Mouse (Mus musculus) erythroblast, adult 5-6 weeks (primary cell): ENCODE measurements around the gene Hnrnpf. TPM values are rescaled to one million over a fixed set of nuclear protein-coding genes. Genes with fewer than 3 reads are reported as not detected.

Experiments used
- ATAC-seq: replicated peaks from 2 replicates; pipeline ENCODE4 v1.8.0; 2016; ENCODE audit warnings: moderate number of reproducible peaks, mild to moderate bottlenecking, moderate TSS enrichment, inconsistent platforms; ENCODE audit not compliant: poor library complexity, low FRiP score, severe bottlenecking
- total RNA-seq, 2 experiments: library from RNA; stranded (forward) in 1 of 2; stranded (reverse) in 1 of 2; fragments of 150-400 nt in 1 of 2; fragments of 200-764, 138-1000 nt in 1 of 2; gene quantifications; 2 replicates each; pipeline versions ENCODE4 v1.2.3 to v1.2.4; 2015 to 2017; ENCODE audit warnings: low replicate concordance in 2 of 2

Hnrnpf gene
- total RNA-seq, 2 experiments from 2014 or later, result 187 to 279 TPM

- no peak for ATAC-seq
Measured at GRCm38 (mm10) chr6:117890257-117890656, 9.9 kb upstream of the Hnrnpf start.

- no peak for ATAC-seq
Measured at GRCm38 (mm10) chr6:117891369-117892160, 8.6 kb upstream of the Hnrnpf start.

GRCm38 (mm10) chr6:117892386-117892785 lies 7.7 kb upstream of the Hnrnpf start:
- no peak for ATAC-seq

GRCm38 (mm10) chr6:117893435-117893834 lies 6.7 kb upstream of the Hnrnpf start:
- no peak for ATAC-seq

GRCm38 (mm10) chr6:117897800-117898199 lies 2.3 kb upstream of the Hnrnpf start:
- no peak for ATAC-seq

- no peak for ATAC-seq
Measured at GRCm38 (mm10) chr6:117901510-117902402, 1.6 kb downstream of the Hnrnpf start.

- ATAC-seq, result no peak
Measured at GRCm38 (mm10) chr6:117902556-117902955, 2.4 kb downstream of the Hnrnpf start.

GRCm38 (mm10) chr6:117903836-117904235 lies 3.7 kb downstream of the Hnrnpf start:
- no peak for ATAC-seq

- ATAC-seq, result no peak
Measured at GRCm38 (mm10) chr6:117905260-117905930, 5.3 kb downstream of the Hnrnpf start.

GRCm38 (mm10) chr6:117906015-117906531 lies 5.9 kb downstream of the Hnrnpf start:
- no peak for ATAC-seq

GRCm38 (mm10) chr6:117906590-117907271 lies 6.6 kb downstream of the Hnrnpf start:
- peak; percentile 88 for ATAC-seq

GRCm38 (mm10) chr6:117907301-117907978 lies 7.3 kb downstream of the Hnrnpf start:
- peak; percentile 77 for ATAC-seq

- ATAC-seq, result peak; percentile 23
Measured at GRCm38 (mm10) chr6:117907979-117908355, 7.8 kb downstream of the Hnrnpf start.

GRCm38 (mm10) chr6:117908424-117908900 lies 8.3 kb downstream of the Hnrnpf start:
- peak; percentile 52 for ATAC-seq

- no peak for ATAC-seq
Measured at GRCm38 (mm10) chr6:117910120-117910661, 10.1 kb downstream of the Hnrnpf start.

- ATAC-seq, result no peak
Measured at GRCm38 (mm10) chr6:117914541-117914940, 14.4 kb downstream of the Hnrnpf start.

GRCm38 (mm10) chr6:117916205-117916736 lies 16.1 kb downstream of the Hnrnpf start:
- no peak for ATAC-seq

- peak; percentile 91 for ATAC-seq
Measured at GRCm38 (mm10) chr6:117916737-117917426, 16.8 kb downstream of the Hnrnpf start.
